Mouse (Mus musculus) megakaryocyte progenitor cell, adult 5-6 weeks (primary cell): ENCODE data around the gene Prg3. TPM values are rescaled to one million over a fixed set of nuclear protein-coding genes. Genes with fewer than 3 reads are reported as not detected.

Source experiments
- ATAC-seq: replicated peaks from 2 replicates; pipeline ENCODE4 v1.8.0; 2016; ENCODE audit warnings: mild to moderate bottlenecking, moderate TSS enrichment, inconsistent platforms; ENCODE audit not compliant: poor library complexity
- total RNA-seq, 2 experiments: library from RNA; stranded (forward) in 1 of 2; stranded (reverse) in 1 of 2; fragments of 157-497, 149-512 nt in 1 of 2; fragments of 200-1000 nt in 1 of 2; gene quantifications; 2 replicates each; pipeline versions ENCODE4 v1.2.3 to v1.2.4; 2015 to 2017

Prg3 gene
- total RNA-seq (2015) (8.4 and 12.8 TPM in 2 replicates), total RNA-seq (2017) (15.9 and 16.4 TPM in 2 replicates)

DNA sequence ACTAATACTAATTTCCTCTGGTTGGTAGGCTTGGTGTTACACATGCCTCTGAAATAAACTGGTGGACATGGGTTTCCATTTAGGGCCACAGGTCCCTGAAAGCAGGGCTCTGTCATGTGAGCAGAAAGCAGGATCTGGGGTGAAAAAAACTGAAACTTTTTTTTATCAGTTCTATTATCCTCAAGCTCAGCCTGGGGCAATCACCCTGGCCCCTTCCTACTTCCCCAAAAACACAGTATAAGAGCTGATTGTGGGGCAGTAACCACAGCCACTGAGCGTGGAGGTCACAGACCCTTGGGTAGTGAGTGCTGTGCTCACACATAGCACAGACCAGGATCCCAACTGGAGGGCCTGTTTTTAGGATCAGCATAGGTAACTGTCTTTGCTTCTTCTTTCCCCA, at the start of gene Prg3:
TSS of gene Prg3 (plus strand) at position 286 of the 400 bp plus-strand sequence.
- ATAC-seq: peak; percentile 99

DNA sequence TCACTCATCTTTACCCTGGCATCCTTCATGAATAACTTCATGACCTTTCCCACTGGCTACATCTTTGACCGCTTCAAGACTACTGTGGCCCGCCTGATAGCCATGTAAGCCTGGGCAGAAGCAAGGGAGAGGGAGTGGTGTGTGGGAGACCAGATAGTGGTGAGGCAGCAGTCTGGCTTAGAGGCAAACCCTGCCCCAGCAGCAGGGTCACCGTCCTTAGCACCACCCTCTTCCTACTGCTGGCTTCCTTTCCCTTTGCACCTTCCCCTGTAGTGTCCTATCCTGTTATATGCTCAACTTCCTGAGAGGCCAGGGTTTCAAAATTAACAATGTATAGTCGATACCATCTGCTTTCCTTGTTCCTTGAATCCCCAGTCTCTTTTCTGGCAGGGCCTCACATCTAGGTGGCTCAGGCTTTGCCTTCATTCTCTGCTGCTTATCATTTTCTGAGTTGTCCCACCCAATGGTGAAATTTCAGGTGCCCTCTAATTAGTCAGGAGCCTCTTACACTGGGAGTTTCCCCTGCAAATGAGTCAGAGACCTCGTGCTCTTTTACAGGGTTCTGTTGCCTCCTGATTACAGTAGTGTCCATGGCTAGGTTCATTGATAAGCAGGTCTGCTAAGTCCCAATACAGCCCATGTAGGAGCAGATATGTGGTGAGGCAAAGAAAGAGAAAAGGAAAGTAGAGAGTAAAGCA, 49.6 kb upstream of the Prg3 start:
- peak; percentile 68 for ATAC-seq

- no peak for ATAC-seq
Observed at GRCm38 (mm10) chr2:84939306-84939705, 48.7 kb upstream of the Prg3 start.

DNA sequence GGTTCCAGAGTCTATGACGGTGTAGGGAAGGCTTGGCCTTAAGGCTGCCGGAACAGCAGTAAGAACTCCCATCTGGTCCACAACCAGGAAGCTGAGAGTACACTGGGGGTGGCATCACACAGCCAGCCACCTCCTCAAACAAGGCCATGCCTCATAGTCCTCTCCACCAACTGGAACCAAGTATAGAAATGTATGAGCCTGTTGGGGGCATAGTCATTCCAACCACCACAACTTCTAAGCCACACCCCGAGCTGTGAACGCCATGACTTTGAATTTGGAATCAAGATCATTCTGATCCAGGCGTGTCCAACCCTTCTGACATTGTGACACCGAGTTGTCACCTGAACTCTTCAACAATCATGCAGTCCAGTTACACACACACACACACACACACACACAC, 48.3 kb upstream of the Prg3 start:
- ATAC-seq: no peak

DNA sequence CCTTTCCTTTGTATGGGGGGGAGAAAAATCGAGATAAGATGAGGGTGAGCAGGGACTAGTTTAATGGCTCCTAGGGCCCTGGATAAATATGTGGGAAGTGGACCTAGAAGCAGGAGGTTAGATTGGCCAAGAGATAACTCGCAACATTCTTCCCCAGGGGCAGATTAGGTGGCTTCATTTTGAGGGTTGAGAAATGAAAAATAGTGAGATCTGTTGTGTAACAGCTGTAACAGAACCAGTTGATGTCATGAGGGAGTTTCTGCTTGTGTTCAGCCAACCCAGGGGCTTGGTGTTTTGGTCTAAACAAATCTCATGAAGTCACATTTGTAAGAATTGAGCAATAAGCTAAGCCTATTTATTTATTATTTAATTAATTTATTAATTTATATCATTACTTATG, 46.7 kb upstream of the Prg3 start:
- peak; percentile 7; the same call in 1 of the 2 replicates for ATAC-seq

DNA sequence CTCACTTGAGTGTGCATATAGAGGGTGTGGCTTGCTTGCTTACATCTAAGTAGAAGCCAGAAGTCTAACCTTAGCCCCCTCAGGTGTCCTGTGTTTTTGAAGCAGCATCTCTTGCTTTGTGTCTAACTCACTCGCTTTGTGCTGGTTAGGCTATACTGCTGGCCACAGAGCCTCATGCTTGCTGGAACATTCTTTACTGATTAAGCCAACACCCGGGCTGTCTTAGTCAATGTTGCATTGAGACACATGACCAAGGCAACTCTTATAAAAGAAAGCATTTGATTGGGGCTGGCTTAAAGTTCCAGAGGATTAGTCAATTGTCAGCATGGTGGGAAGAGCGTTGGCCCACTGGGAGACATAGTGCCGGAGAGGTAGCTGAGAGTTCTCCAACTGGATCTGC, 46.2 kb upstream of the Prg3 start:
- ATAC-seq: no peak

- no peak for ATAC-seq
Observed at GRCm38 (mm10) chr2:84947154-84947771, 40.8 kb upstream of the Prg3 start.

GRCm38 (mm10) chr2:84948252-84948651, 39.8 kb upstream of the Prg3 start:
- ATAC-seq: no peak

DNA sequence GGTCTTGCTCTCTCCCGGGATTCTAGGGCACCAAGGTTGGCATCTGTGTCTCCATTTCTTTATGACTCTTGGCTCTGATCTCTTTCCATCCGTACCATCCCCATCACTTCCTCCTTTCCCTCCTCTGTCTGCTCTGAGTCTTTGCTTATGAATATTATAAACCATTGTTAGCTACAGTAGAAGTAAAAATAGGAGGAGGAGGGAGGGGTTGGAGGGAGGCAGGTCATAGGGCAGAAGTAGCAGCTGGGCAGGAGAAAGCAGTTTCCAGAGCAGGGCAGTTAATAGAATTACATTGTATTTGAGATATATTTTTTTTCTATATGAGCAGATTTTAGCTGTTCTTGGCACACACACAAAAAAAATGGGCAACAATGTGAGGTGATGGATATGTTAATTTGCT, 39.3 kb upstream of the Prg3 start:
- ATAC-seq: no peak

GRCm38 (mm10) chr2:84951027-84951426, 37.0 kb upstream of the Prg3 start:
- no peak for ATAC-seq

DNA sequence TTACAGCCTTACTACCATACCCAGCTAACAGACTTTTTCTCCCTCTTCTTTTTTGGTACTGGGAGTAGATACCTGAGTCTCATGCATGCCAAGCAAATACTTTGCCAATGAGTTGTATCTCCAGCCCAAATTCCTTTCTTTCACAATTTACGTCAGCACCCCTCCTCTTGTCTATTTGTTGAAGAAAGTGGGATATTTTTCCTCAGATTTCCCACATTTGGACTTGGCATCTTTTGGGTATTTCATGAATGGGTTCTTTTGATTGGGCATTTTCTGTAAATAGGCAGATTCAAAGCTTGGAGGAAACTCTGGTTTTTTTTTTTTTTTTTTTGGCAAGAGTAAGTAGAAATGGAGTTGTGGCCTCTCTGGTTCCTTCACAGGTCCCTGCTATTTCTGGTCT, 35.8 kb upstream of the Prg3 start:
- no peak for ATAC-seq

GRCm38 (mm10) chr2:84952693-84953092, 35.3 kb upstream of the Prg3 start:
- ATAC-seq: no peak

- ATAC-seq: no peak
Observed at GRCm38 (mm10) chr2:84955435-84955834, 32.6 kb upstream of the Prg3 start.

DNA sequence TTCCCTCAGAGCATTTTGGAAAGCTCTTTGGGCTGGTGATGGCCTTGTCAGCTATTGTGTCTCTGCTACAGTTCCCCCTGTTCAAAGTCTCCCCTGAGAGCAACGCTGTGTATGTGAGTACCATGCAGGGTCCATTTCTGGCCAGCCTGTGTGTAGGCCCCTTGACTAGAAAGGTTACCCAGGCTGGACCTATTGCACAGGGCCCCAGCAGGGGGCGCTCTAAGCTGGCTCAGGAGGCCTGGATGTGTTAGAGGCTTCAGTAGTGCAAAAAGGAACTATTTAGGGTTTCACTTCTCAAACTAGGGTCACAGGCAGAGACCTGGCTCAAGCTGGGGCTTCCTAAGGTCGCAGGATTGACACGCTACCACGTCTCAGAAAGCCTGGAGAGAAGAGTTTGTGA, 31.7 kb upstream of the Prg3 start:
- ATAC-seq: peak; percentile 90

GRCm38 (mm10) chr2:84958588-84959264, 29.3 kb upstream of the Prg3 start:
- no peak for ATAC-seq

DNA sequence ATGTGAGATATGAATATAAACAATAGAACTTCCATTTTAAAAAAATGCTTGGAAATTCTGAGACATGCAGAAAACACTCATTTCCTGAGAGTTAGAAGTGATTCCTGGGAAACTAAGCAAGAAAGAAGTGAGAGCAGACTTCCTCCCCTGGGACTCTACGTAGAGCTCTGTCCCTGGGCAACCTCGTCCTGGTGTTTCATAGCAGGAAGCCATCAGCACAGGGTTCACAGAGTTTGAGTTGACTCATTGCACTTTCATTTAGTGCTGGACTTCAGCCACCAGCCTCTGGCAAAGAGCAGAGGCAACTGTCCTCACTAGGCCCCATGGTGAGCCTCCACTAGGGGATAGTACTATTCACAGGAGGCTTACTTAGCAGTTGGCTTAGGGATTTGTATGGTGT, 26.7 kb upstream of the Prg3 start:
- ATAC-seq: 0 out of 2 replicates have a peak, but pooled peaks have one; percentile 23

GRCm38 (mm10) chr2:84961901-84962300, 26.1 kb upstream of the Prg3 start:
- no peak for ATAC-seq

GRCm38 (mm10) chr2:84962906-84963507, 25.0 kb upstream of the Prg3 start:
- ATAC-seq: no peak

DNA sequence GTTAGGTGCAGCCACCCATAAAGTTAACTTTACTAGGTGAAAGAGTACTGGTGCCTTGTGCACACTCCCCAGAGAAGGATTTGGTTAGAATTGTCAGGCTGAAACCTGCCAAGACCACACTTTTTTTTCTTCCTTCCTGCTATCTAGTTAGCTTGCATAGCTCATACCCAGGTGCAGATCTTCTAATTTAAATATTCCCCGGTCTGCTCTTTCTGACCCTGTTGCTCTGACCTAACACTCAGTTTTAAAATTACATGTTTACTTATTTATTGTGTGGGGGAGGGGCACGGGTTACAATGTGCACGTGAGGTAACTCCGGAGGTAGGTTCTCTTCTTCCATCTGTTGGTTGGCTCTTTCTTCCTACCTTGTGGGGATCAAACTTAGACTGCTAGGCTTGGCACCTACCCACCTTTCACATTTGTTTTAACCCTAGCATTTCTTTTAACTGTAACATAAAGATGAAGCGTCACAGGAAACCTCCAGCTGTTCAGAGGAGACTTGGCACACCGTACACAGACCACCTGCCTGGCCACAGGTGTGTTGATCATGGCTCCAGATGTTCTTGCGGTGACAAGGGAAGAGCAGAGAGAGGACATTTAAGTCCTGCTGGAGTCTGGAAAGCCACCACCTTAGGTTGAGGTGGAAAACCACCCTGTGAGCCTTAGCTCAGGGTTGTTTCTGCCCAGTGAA, 23.8 kb upstream of the Prg3 start:
- ATAC-seq: no peak

- ATAC-seq: peak; percentile 97
Observed at GRCm38 (mm10) chr2:84967318-84967991, 20.6 kb upstream of the Prg3 start.
